Mouse (Mus musculus) A20 (cell line): ENCODE data around the gene Kansl3.

ENCODE experiments used
- DNase-seq: peaks from one replicate; pipeline ENCODE4 v3.0.0-alpha.2; 2011; ENCODE audit warnings: low read depth, low spot score

Kansl3 gene

GRCm38 (mm10) chr1:36321829-36322573, 47.0 kb downstream of the Kansl3 start:
- peak; percentile 36 for DNase-seq

- no peak for DNase-seq
These were observed 47.8 kb downstream of the Kansl3 start for GRCm38 (mm10) chr1:36321164-36321563.

- no peak for DNase-seq
These were observed 53.2 kb downstream of the Kansl3 start for GRCm38 (mm10) chr1:36315776-36316100.

- DNase-seq, result peak; percentile 94
These were observed 53.8 kb downstream of the Kansl3 start for GRCm38 (mm10) chr1:36314959-36315775.

GRCm38 (mm10) chr1:36309498-36309901, 59.5 kb downstream of the Kansl3 start:
- DNase-seq, result no peak

GRCm38 (mm10) chr1:36308966-36309475, 60.0 kb downstream of the Kansl3 start:
- no peak for DNase-seq

GRCm38 (mm10) chr1:36308451-36308901, 60.5 kb downstream of the Kansl3 start:
- no peak for DNase-seq

- peak; percentile 98 for DNase-seq
These were observed 61.3 kb downstream of the Kansl3 start, which contains the start of gene Arid5a for GRCm38 (mm10) chr1:36307495-36308280. Gene Arid5a, plus strand, starts transcription at chr1:36307733.

- no peak for DNase-seq
These were observed 61.9 kb downstream of the Kansl3 start for GRCm38 (mm10) chr1:36307121-36307494.

GRCm38 (mm10) chr1:36306120-36306519, 62.9 kb downstream of the Kansl3 start:
- DNase-seq, result no peak

- DNase-seq, result no peak
These were observed 64.2 kb downstream of the Kansl3 start for GRCm38 (mm10) chr1:36304764-36305163.

GRCm38 (mm10) chr1:36303381-36304320, 65.3 kb downstream of the Kansl3 start:
- DNase-seq, result no peak

GRCm38 (mm10) chr1:36302957-36303356, 66.0 kb downstream of the Kansl3 start:
- DNase-seq, result no peak

GRCm38 (mm10) chr1:36302273-36302672, 66.7 kb downstream of the Kansl3 start:
- no peak for DNase-seq

GRCm38 (mm10) chr1:36300486-36300885, 68.5 kb downstream of the Kansl3 start:
- no peak for DNase-seq

- DNase-seq, result peak; percentile 61
These were observed 69.3 kb downstream of the Kansl3 start for GRCm38 (mm10) chr1:36299676-36300075.

GRCm38 (mm10) chr1:36299126-36299525, 69.9 kb downstream of the Kansl3 start:
- DNase-seq, result peak; percentile 72

- DNase-seq, result peak; percentile 30
These were observed 70.9 kb downstream of the Kansl3 start for GRCm38 (mm10) chr1:36298107-36298506.

GRCm38 (mm10) chr1:36296466-36297149, 72.4 kb downstream of the Kansl3 start:
- peak; percentile 61 for DNase-seq

GRCm38 (mm10) chr1:36294402-36294801, 74.6 kb downstream of the Kansl3 start:
- DNase-seq, result peak; percentile 32
